Mouse (Mus musculus) left cerebral cortex, adult 9 months (tissue): ENCODE measurements around the gene Mvk.

ENCODE experiments used
- DNase-seq, 2 experiments: peaks; one replicate each; pipeline ENCODE4 v3.0.0; 2022; ENCODE audit warnings: low spot score in 2 of 2

The Mvk gene

DNA sequence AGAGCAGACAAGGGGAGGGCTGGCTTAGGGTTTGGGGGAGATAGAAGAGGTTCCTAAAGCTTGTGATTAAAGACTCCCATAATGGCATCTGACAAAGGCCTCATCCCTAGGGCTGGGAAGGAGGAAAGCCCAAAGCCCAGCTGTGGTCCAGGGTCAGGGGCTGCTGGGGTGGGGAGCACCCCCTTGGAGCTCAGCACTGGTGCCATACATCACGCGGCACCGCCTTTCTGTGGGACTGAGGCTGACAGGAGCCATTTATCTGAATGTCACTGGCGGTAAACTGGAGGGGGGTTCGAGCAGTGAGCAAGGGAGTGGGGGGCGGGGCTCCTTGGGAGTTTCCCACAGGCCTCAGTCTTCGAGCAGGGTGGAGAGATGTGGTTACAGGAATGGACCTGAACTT, 65.4 kb downstream of the Mvk start:
- no peak for DNase-seq
